11 mouse cellular contexts compared by ENCODE assay signal in the genomic region with DNA sequence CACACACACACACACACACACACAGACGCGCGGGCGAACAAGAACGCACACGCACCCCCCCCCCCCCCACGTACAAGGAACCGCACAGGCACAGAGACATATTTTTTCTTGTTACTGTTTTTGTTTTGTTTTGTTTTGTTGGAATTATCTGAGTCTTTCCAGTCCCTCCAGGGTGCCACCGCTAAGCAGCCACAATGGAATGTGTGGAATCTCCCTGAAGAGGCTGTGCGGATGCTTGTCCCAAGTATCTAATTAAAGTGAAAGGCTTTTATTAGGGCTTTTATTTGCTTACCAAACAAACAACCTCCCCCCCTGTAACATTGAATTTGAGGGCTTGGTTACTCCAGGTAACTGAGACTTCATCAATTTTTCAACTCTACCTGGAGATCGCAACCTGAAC.
DNase-seq lines count a peak whose midpoint lies in the region; ATAC-seq lines count a peak whose summit lies in the region.
"Had no signal": no experiment of that assay in that cellular context is flagged by ENCODE, and none has a peak within 500 bp of the region (broad histone marks: within the 10 kb centered on the region; RNA-seq: fewer than 3 reads in every experiment).

No protein-coding gene starts in this region.

- peak overlapping the region; percentile 24 to 39 for H3K4me3 ChIP-seq in heart, embryonic 14.5 days (ENCODE audit: control insufficient read depth in 1 of 2, insufficient read depth in 1 of 2, low read depth in 1 of 2, low read length in 2 of 2)
- H3K4me3 ChIP-seq in neural tube, embryonic 12.5 days: no peak overlapping the region
- H3K4me3 ChIP-seq in hindbrain, embryonic 12.5 days: no peak overlapping the region

- no peaks in the 10 kb centered on the region for H3K27me3 ChIP-seq in heart, embryonic 14.5 days (ENCODE audit: control insufficient read depth, insufficient read depth, low read length)
- H3K27me3 ChIP-seq in neural tube, embryonic 12.5 days (replicated peaks): no peaks in the 10 kb centered on the region
- no peaks in the 10 kb centered on the region for H3K27me3 ChIP-seq in hindbrain, embryonic 12.5 days

- DNase-seq in heart, adult 9 months (ENCODE audit: low spot score in 2 of 2): no peak
- DNase-seq in neural tube, embryonic 10.5 days (ENCODE audit: extremely low spot score, low spot score): no peak
- DNase-seq in retina, postnatal 1 day: peak; percentile 35
- no peak for DNase-seq in yolk sac, embryonic 10.5 days (ENCODE audit: low spot score)
- DNase-seq in layer of hippocampus, adult 9-10 months (ENCODE audit: low spot score): no peak
- DNase-seq: right cerebral cortex, postnatal 25 days; thymus, adult 18-20 months had no signal

- no peaks in the 10 kb centered on the region for H3K36me3 ChIP-seq in heart, embryonic 14.5 days (ENCODE audit: control insufficient read depth, insufficient read depth, low read length)
- H3K36me3 ChIP-seq in neural tube, embryonic 12.5 days: no peaks in the 10 kb centered on the region
- no peaks in the 10 kb centered on the region for H3K36me3 ChIP-seq in hindbrain, embryonic 12.5 days

- H3K4me1 ChIP-seq in heart, embryonic 14.5 days (ENCODE audit: control insufficient read depth in 2 of 2, insufficient read depth in 2 of 2, low read length in 2 of 2): 0 out of 4 replicates have a peak, but pooled peaks cover 4 to 6% of the 10 kb centered on the region in 2 experiments
- H3K4me1 ChIP-seq in neural tube, embryonic 12.5 days: no peaks in the 10 kb centered on the region
- H3K4me1 ChIP-seq in hindbrain, embryonic 12.5 days: no peaks in the 10 kb centered on the region

- no peak for ATAC-seq in heart, embryonic 14.5 days (ENCODE audit: insufficient number of reproducible peaks, insufficient read depth, low FRiP score, low read depth)
- ATAC-seq in neural tube, embryonic 12.5 days (ENCODE audit: low FRiP score, low read depth): no peak
- ATAC-seq in hindbrain, embryonic 12.5 days (ENCODE audit: low FRiP score): no peak

- no peak overlapping the region for H3K9ac ChIP-seq in heart, embryonic 14.5 days (ENCODE audit: low read length)
- no peak overlapping the region for H3K9ac ChIP-seq in neural tube, embryonic 12.5 days
- no peak overlapping the region for H3K9ac ChIP-seq in hindbrain, embryonic 12.5 days

- peak overlapping the region; percentile 57 for H3K4me2 ChIP-seq in heart, embryonic 14.5 days (ENCODE audit: low read length)
- peak overlapping the region; percentile 36; the same call in 1 of the 2 replicates for H3K4me2 ChIP-seq in neural tube, embryonic 12.5 days (replicated peaks)
- peak overlapping the region; percentile 35 for H3K4me2 ChIP-seq in hindbrain, embryonic 12.5 days (replicated peaks)
- H3K4me2 ChIP-seq: liver, embryonic 11.5 days had no signal

- 6% methylated on average over 10 of the region's 11 CpGs for WGBS in heart, embryonic 14.5 days
- WGBS in neural tube, embryonic 12.5 days: 9% methylated on average over 11 of the region's 11 CpGs
- 15% methylated on average over 5 of the region's 11 CpGs for WGBS in hindbrain, embryonic 12.5 days

- no peak overlapping the region for H3K27ac ChIP-seq in heart, embryonic 14.5 days (replicated peaks in 1 of 2; ENCODE audit: control insufficient read depth in 1 of 2, insufficient read depth in 1 of 2, low read depth in 2 of 2, low read length in 2 of 2)
- no peak overlapping the region for H3K27ac ChIP-seq in neural tube, embryonic 12.5 days
- H3K27ac ChIP-seq in hindbrain, embryonic 12.5 days: no peak overlapping the region

- H3K9me3 ChIP-seq in heart, embryonic 14.5 days (ENCODE audit: control insufficient read depth, low read length): no peaks in the 10 kb centered on the region
- H3K9me3 ChIP-seq in neural tube, embryonic 12.5 days: no peaks in the 10 kb centered on the region
- H3K9me3 ChIP-seq in hindbrain, embryonic 12.5 days (replicated peaks): no peaks in the 10 kb centered on the region

Comparison
In these comparisons a context has a peak if more than half of its experiments do, and no peak if none do; other contexts are left out.
1. H3K4me3 ChIP-seq: peak in heart, embryonic 14.5 days (2 of 2); none in neural tube, embryonic 12.5 days (single experiment) and hindbrain, embryonic 12.5 days (single experiment).
2. Peak in every context shown above with its lines, with median percentiles within 50 percentile points of each other: H3K4me2 ChIP-seq.